Mouse (Mus musculus) spleen, postnatal 0 days (tissue): ENCODE results near the gene Car11. TPM values are rescaled to one million over a fixed set of nuclear protein-coding genes. Genes with fewer than 3 reads are reported as not detected.

Experiments used
- polyA plus RNA-seq: library from polyadenylated mRNA; unstranded; fragments of >200 nt; fragmentation: Nextera tagmentation; extraction: Ambion mirVana; gene quantifications from 2 replicates; pipeline ENCODE4 v1.2.1, GENCODE M21; 2015

Gene Car11
- polyA plus RNA-seq, result 0.72 and 1.8 TPM in 2 replicates

DNA sequence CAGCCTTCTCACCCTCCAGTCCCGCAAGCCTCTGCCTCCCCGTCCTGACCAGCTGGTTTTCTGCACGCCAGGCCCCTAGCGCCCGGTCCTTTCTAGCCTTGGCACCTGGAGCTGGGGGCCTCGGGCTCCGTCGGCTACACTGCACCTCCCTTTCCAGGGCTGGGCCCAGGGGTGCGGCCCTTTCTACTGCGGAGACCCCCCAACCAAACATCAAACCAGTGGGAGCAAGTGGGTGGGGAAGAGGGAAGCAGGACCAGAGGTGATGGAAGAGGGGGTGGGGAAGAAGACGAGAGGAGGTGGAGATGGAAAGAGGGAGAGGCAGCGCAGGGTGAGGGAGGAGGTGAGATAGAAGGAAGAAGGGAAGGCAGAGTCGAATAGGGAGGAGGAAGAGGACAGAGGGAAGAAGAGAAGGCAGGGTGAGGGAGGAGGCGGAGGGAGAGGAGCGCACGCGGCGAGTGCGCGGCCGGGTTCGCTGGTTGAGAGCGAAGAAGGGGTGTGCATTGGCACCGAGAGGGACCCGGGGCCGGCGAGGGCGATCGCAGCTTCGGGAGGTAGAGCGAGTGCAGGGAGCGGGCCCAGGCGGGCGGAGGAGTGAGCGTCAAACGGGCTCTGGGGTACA, at the start of gene Car11:
TSS of gene Car11 (plus strand) at position 321 of the 619 bp plus-strand sequence.

GRCm38 (mm10) chr7:45666161-45666560, 33.5 kb upstream of the Car11 start, which contains the start of gene Fut2:
Fut2 (minus strand) TSS chr7:45666394.

DNA sequence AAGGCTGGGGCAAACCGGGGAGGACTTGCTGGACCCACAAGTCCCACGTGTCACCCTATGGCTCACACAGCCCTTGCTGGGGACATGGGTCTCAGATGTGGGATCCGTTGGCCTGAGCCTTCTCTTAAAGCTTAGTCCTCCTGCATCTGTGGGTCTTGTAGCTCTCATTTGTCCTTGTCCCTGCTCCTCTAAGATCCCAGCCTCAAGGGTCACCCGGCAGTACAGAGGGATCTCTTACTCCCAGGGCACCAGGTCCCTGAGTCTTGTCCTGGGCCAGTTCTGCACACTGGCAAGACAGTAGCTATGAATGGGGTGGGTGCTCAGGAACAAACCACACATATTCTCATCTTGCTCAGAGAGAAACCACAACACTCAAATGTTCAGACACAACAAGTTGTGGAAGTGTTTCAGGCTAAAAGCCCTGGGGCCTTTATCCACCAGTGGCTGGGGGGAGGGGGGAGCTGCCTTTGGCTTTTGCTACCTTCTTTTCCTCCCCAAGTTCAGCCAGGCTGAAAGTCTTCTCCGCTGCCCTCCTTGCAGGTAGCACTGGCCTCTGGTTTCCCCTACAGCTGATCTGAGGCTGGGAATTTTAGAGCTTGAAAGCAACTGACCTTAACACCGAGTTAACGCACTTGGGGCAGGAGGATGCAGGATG, 16.1 kb upstream of the Car11 start, which contains the start of gene Ntn5:
TSS of gene Ntn5 (plus strand) at position 627 of the 655 bp plus-strand sequence.

DNA sequence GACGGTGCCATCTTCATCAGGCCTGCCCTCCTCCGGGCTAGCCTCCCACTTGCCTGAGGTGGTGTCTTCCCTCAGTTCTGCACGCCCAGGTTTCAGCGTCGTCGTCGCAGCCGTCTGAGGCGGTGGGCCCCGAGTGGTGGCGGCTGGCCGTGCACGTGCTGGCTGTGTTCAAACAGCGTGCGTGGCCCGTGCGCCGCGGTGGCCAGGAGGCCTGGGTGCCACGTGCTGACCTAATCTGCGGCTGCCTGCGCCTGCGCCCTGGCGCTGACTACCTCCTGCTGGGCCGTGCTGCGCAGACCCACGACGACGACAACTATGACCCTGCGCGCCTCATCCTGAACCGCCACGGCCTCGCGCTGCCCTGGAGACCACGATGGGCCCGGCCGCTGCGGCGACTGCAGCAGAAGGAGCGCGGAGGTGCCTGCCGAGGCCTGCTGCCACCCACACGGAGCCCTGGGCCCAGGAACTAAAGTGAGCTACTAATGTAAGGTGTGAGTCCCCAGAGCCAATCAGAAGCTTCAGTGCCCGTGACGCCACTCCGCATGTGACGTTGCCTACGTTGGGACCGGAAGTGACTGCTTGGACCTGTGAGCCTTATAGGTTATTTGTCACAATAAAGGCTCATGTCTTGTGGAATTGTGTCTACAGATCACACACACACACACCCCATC, 5.6 kb upstream of the Car11 start, which contains the start of gene Sec1:
TSS of gene Sec1 (minus strand) at position 482 of the 671 bp plus-strand sequence.

DNA sequence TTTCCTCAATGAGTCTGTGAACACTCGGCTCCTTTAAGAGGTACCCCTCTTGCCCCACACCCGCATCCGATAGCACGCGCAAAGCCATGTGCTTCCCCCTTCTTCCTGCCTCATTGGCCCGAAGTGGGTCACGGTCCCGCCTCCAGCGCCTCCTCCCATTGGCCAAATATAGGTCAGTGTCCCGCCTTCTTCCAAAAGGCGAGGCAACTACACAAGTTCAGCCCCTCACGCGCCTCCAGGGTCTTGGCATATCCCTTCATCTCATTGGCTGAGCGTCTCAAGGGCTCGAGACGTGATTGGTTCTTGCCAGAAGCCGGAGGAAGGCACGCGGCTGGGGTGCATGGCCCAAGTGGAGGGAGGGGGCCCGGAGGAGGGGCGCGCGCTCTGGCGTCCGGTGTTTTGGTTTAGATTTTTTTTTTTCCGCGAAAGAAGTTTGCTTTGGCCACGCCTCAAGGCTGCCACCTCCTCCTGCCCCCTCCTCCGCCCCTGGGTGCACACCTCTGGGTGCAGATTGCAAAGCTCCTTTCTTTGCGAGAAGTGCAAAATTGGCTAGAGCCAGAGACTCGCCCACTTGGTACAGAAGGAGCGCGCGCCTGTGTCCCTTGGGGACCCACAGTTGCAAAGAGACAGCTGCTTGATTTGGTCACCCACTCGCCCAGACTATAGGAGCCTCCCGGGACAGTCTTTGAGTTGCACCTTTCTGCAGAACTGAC, 5.2 kb downstream of the Car11 start, which contains the start of gene Dbp:
TSS of gene Dbp (plus strand) at position 359 of the 713 bp plus-strand sequence.

DNA sequence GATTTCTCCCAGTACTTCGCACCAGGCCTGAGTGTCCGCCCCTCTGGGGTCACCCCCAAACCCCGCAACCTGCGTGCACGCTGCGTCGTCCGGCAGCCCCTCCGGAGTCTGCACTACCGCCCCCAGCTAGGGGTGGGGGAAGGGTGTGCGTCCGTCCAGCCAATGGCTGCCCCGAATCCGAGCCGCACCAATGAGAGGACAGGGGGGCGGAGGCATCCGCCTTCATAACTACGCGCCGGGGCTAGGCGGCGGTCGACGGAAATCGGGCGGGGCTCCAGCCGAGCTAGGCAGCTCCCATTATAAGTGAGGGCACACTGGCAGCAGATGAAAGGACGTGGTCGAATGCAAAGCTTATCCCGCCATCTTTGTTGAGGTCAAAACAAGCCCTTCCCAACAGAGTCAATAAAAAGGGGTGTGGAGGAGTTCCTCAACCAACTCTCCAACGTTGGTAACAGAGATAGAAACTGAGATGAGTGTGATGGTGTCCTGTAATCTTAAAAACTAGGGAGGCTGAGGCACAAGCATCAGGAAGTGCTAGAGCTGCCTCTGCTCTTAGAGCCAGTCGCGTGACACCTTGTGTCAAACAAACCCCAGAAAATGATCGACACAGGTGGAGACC, 15.6 kb downstream of the Car11 start, which contains the start of gene Rpl18:
TSS of gene Rpl18 (plus strand) at position 368 of the 619 bp plus-strand sequence.

GRCm38 (mm10) chr7:45717918-45718297, 18.3 kb downstream of the Car11 start, which contains the start of gene Sphk2:
Sphk2 (minus strand) TSS chr7:45718002.

DNA sequence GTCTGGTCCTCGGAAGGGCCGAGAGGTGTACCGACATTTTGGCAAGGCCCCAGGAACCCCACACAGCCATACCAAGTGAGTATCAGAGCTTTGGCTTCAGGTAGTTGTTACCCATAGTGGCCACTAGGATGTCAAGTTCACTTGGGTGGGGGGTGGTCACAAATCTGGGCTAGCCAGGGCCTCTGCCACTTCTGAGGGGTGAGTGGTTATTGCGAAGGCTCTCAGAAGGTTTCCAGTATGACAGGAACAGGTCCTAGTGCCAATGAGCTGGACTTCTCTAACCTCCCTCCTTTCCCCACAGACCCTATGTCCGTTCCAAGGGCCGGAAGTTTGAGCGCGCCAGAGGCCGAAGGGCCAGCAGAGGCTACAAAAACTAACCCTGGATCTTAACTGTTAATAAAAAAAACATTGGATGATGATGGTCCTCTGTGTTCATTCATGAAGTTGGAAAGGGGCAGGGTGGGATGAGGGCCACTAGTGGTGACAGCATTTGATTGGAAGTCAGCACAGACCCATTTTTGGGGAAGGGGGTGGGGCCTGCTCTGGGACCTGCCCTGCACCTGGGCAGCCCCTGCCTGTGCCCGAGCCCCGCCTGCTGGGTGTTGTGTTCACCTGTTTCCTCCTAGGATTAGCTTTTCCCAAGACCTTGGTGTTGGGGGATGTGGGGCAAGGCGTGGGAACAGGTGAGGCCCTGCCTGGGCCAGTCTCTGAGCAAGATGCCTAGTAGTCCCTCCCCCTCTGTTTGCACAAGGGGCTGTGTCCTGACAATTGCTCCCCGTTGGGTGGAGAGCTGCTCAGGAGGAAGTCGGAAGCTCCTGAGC, 21.0 kb downstream of the Car11 start, which contains the start of gene Fam83e:
TSS of gene Fam83e (plus strand) at position 800 of the 821 bp plus-strand sequence.

DNA sequence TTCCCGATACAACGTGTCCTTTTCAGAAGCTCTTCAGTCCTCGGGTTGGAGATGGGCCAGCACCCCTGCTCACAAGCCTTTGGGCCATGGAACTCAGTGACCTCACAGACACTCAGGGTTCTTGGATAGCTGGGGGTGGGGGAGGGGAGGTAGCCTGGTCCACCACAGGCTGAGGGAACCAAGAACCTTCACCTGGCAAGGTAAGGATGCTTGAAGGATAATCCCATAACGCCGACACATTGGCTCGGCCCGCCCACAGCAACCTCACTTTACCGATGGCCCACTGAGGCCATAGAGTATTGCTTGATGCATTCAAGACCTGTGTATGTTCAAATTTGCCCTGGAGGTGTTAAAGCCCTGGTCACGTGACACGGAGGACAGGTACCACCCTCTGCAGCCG, 26.1 kb downstream of the Car11 start, which contains the start of gene Spaca4:
TSS of gene Spaca4 (minus strand) at position 101 of the 400 bp plus-strand sequence.

Other genes starting within 250 kb of the Car11 start
- gene Ftl1, start 240.0 kb upstream of the Car11 start, polyA plus RNA-seq, result 4,601 and 4,690 TPM in 2 replicates
- gene Bax, start 232.9 kb upstream of the Car11 start, polyA plus RNA-seq, result 119 TPM in 2 replicates
- 0.73 and 0.78 TPM in 2 replicates for gene Tulp2, start 218.0 kb upstream of the Car11 start, polyA plus RNA-seq
- gene Gm45808, start 213.0 kb upstream of the Car11 start, polyA plus RNA-seq, result not detected in 2 replicates
- 2.0 and 2.8 TPM in 2 replicates for gene Dhdh, start 211.0 kb upstream of the Car11 start, polyA plus RNA-seq
- gene Nucb1, start 189.4 kb upstream of the Car11 start, polyA plus RNA-seq, result 129 and 141 TPM in 2 replicates
- gene Ppp1r15a, start 173.6 kb upstream of the Car11 start, polyA plus RNA-seq, result 173 and 199 TPM in 2 replicates
- 1.6 and 2.5 TPM in 2 replicates for gene Plekha4, start 173.5 kb upstream of the Car11 start, polyA plus RNA-seq
- gene Hsd17b14, start 144.9 kb upstream of the Car11 start, polyA plus RNA-seq, result 1.5 and 1.7 TPM in 2 replicates
- 47.3 and 52.6 TPM in 2 replicates for gene Bcat2, start 129.7 kb upstream of the Car11 start, polyA plus RNA-seq
- 0.13 TPM in 1 of 2 replicates, not detected in the other for gene Fgf21, start 84.4 kb upstream of the Car11 start, polyA plus RNA-seq
- not detected in 2 replicates for gene Fut1, start 82.6 kb upstream of the Car11 start, polyA plus RNA-seq
- gene Izumo1, start 78.0 kb upstream of the Car11 start, polyA plus RNA-seq, result 0.06 TPM in 1 of 2 replicates, not detected in the other
- 7.4 and 9.0 TPM in 2 replicates for gene Rasip1, start 72.4 kb upstream of the Car11 start, polyA plus RNA-seq
- gene Mamstr, start 59.9 kb upstream of the Car11 start, polyA plus RNA-seq, result 2.5 and 3.1 TPM in 2 replicates
- gene Fut2, start 33.4 kb upstream of the Car11 start, polyA plus RNA-seq, result 0.10 and 0.32 TPM in 2 replicates
- not detected in 2 replicates for gene Ntn5, start 15.8 kb upstream of the Car11 start, polyA plus RNA-seq
- 0.10 TPM in 1 of 2 replicates, not detected in the other for gene Sec1, start 5.4 kb upstream of the Car11 start, polyA plus RNA-seq
- gene Dbp, start 5.2 kb downstream of the Car11 start, polyA plus RNA-seq, result 2.1 and 2.9 TPM in 2 replicates
- gene Rpl18, start 15.6 kb downstream of the Car11 start, polyA plus RNA-seq, result 888 and 898 TPM in 2 replicates
- 9.7 and 11.7 TPM in 2 replicates for gene Sphk2, start 18.2 kb downstream of the Car11 start, polyA plus RNA-seq
- gene Fam83e, start 21.4 kb downstream of the Car11 start, polyA plus RNA-seq, result 0.29 and 0.65 TPM in 2 replicates
- not detected in 2 replicates for gene Spaca4, start 26.0 kb downstream of the Car11 start, polyA plus RNA-seq
- gene Lmtk3, start 83.9 kb downstream of the Car11 start, polyA plus RNA-seq, result 0.24 TPM in 1 of 2 replicates, not detected in the other
- gene Sult2b1, start 84.8 kb downstream of the Car11 start, polyA plus RNA-seq, result 0.42 and 0.79 TPM in 2 replicates
- gene Cyth2, start 114.7 kb downstream of the Car11 start, polyA plus RNA-seq, result 36.4 and 37.5 TPM in 2 replicates
- gene Kcnj14, start 124.9 kb downstream of the Car11 start, polyA plus RNA-seq, result 0.18 and 0.21 TPM in 2 replicates
- 30.0 and 31.3 TPM in 2 replicates for gene Grwd1, start 131.1 kb downstream of the Car11 start, polyA plus RNA-seq
- gene Kdelr1, start 172.9 kb downstream of the Car11 start, polyA plus RNA-seq, result 24.3 and 27.4 TPM in 2 replicates
- 0.19 and 0.33 TPM in 2 replicates for gene Grin2d, start 178.5 kb downstream of the Car11 start, polyA plus RNA-seq
- 1.4 and 1.5 TPM in 2 replicates for gene Syngr4, start 196.9 kb downstream of the Car11 start, polyA plus RNA-seq
- gene Tmem143, start 197.1 kb downstream of the Car11 start, polyA plus RNA-seq, result 3.2 and 4.1 TPM in 2 replicates
- 170 and 224 TPM in 2 replicates for gene Emp3, start 221.6 kb downstream of the Car11 start, polyA plus RNA-seq
- gene Ccdc114, start 224.2 kb downstream of the Car11 start, polyA plus RNA-seq, result 2.6 and 4.1 TPM in 2 replicates